Mouse (Mus musculus): Measurements from ENCODE around the gene Trpc3. TPM values are rescaled to one million over a fixed set of nuclear protein-coding genes. Genes with fewer than 3 reads are reported as not detected.

Gene Trpc3
- 4.7 and 5.3 TPM in 2 replicates for polyA plus RNA-seq (2015; fragmentation: Nextera tagmentation; extraction: Ambion mirVana)

GRCm38 (mm10) chr3:36689392-36690291, at the start of gene Trpc3:
Gene Trpc3 (minus strand): TSS chr3:36690167.
- Histone ChIP-seq H3K9ac (ENCODE audit: low read length) (peak within 1 kb of the TSS; percentile 85), H3K27ac (ENCODE audit: low read length) (peak within 1 kb of the TSS; percentile 59), H3K36me3 (ENCODE audit: control insufficient read depth, insufficient read depth) (no peaks in the 10 kb centered on the region), H3K4me3 (ENCODE audit: low read length) (peak within 1 kb of the TSS; percentile 78), H3K9me3 (replicated peaks; ENCODE audit: control insufficient read depth, low read length) (no peaks in the 10 kb centered on the region), H3K4me1 (ENCODE audit: control insufficient read depth, insufficient read depth, low read length) (peaks cover 3% of the 10 kb centered on the region; the same call in 1 of the 2 replicates), H3K4me2 (ENCODE audit: low read depth, low read length) (peak within 1 kb of the TSS; percentile 88), H3K27me3 (ENCODE audit: control insufficient read depth, insufficient read depth, low read length) (0 out of 2 replicates have a peak, but pooled peaks cover 3% of the 10 kb centered on the region)
- WGBS = under 1% methylated on average over 78 of the region's 91 CpGs
- peak; percentile 77 for ATAC-seq (replicated peaks; ENCODE audit: extremely low read depth, insufficient read depth, low FRiP score)

DNA sequence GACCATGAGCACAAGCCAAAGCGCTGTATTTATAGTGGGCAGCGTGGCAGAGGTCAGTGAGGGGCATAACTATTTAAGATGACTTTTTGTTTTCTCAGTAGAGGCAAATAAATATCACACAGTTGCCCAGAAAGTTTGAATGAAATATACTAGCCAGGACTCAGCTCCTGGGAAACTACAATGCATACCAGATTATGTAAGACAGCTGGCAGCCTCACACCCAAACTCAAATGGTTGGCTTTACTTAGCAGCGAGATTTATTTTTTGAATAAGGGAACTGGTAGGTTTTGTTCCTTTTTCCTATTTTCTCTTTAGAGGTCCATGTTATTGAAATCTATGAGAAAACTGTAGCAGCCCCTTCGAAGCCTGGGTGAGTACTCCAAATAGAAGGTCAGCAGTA, 48.1 kb upstream of the Trpc3 start:
- WGBS = 56% methylated on average over 4 of the region's 4 CpGs
- Histone ChIP-seq H3K27me3 (ENCODE audit: control insufficient read depth, insufficient read depth, low read length) (no peaks in the 10 kb centered on the region), H3K4me3 (ENCODE audit: low read length) (no peak overlapping the region), H3K27ac (ENCODE audit: low read length) (no peak overlapping the region), H3K4me2 (ENCODE audit: low read depth, low read length) (no peak overlapping the region), H3K9me3 (replicated peaks; ENCODE audit: control insufficient read depth, low read length) (no peaks in the 10 kb centered on the region), H3K4me1 (ENCODE audit: control insufficient read depth, insufficient read depth, low read length) (0 out of 2 replicates have a peak, but pooled peaks cover under 1% of the 10 kb centered on the region), H3K36me3 (ENCODE audit: control insufficient read depth, insufficient read depth) (no peaks in the 10 kb centered on the region), H3K9ac (ENCODE audit: low read length) (no peak overlapping the region)
- no peak for ATAC-seq (replicated peaks; ENCODE audit: extremely low read depth, insufficient read depth, low FRiP score)

- H3K9ac ChIP-seq (ENCODE audit: low read length) = no peak overlapping the region
- peaks cover 5% of the 10 kb centered on the region; the same call in 1 of the 2 replicates for H3K4me1 ChIP-seq (ENCODE audit: control insufficient read depth, insufficient read depth, low read length)
- no peaks in the 10 kb centered on the region for H3K27me3 ChIP-seq (ENCODE audit: control insufficient read depth, insufficient read depth, low read length)
- H3K9me3 ChIP-seq (replicated peaks; ENCODE audit: control insufficient read depth, low read length) = no peaks in the 10 kb centered on the region
- H3K27ac ChIP-seq (ENCODE audit: low read length) = no peak overlapping the region
- WGBS = 88% methylated on average over 4 of the region's 4 CpGs
- no peak for ATAC-seq (replicated peaks; ENCODE audit: extremely low read depth, insufficient read depth, low FRiP score)
- H3K36me3 ChIP-seq (ENCODE audit: control insufficient read depth, insufficient read depth) = no peaks in the 10 kb centered on the region
- no peak overlapping the region for H3K4me2 ChIP-seq (ENCODE audit: low read depth, low read length)
- H3K4me3 ChIP-seq (ENCODE audit: low read length) = no peak overlapping the region
Observed at GRCm38 (mm10) chr3:36733075-36733474, 43.1 kb upstream of the Trpc3 start.

GRCm38 (mm10) chr3:36726545-36726944, 36.6 kb upstream of the Trpc3 start:
- peaks cover 5% of the 10 kb centered on the region; the same call in 1 of the 2 replicates for H3K4me1 ChIP-seq (ENCODE audit: control insufficient read depth, insufficient read depth, low read length)
- 56% methylated on average over 8 of the region's 8 CpGs for WGBS
- H3K4me2 ChIP-seq (ENCODE audit: low read depth, low read length) = no peak overlapping the region
- no peak overlapping the region for H3K27ac ChIP-seq (ENCODE audit: low read length)
- no peaks in the 10 kb centered on the region for H3K36me3 ChIP-seq (ENCODE audit: control insufficient read depth, insufficient read depth)
- no peak overlapping the region for H3K9ac ChIP-seq (ENCODE audit: low read length)
- no peak overlapping the region for H3K4me3 ChIP-seq (ENCODE audit: low read length)
- ATAC-seq (replicated peaks; ENCODE audit: extremely low read depth, insufficient read depth, low FRiP score) = no peak
- no peaks in the 10 kb centered on the region for H3K27me3 ChIP-seq (ENCODE audit: control insufficient read depth, insufficient read depth, low read length)
- no peaks in the 10 kb centered on the region for H3K9me3 ChIP-seq (replicated peaks; ENCODE audit: control insufficient read depth, low read length)

DNA sequence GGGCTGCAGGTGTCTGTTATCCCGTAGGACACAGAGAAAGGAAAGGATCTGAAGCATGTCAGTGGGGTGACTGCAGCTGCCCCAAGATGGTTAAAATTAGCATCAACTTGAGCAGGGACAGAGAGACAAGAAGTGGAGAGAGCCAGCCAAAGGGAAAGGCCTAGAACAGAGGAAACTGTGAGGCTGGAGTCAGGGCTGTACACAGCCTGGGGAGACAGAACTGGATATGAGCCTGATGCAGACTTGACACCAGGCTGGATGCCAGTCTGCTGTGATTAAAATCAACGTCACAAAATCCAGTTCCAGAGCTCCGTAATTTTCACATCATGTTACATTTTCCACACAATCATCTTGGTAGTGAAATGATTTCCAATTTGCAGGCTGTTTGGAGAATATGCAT, 31.9 kb upstream of the Trpc3 start:
- ATAC-seq (replicated peaks; ENCODE audit: extremely low read depth, insufficient read depth, low FRiP score) = no peak
- Histone ChIP-seq H3K36me3 (ENCODE audit: control insufficient read depth, insufficient read depth) (no peaks in the 10 kb centered on the region), H3K9me3 (replicated peaks; ENCODE audit: control insufficient read depth, low read length) (0 out of 2 replicates have a peak, but pooled peaks cover 5% of the 10 kb centered on the region), H3K27me3 (ENCODE audit: control insufficient read depth, insufficient read depth, low read length) (no peaks in the 10 kb centered on the region), H3K4me2 (ENCODE audit: low read depth, low read length) (no peak overlapping the region), H3K27ac (ENCODE audit: low read length) (no peak overlapping the region), H3K4me1 (ENCODE audit: control insufficient read depth, insufficient read depth, low read length) (no peaks in the 10 kb centered on the region; the same call in 1 of the 2 replicates), H3K4me3 (ENCODE audit: low read length) (no peak overlapping the region), H3K9ac (ENCODE audit: low read length) (no peak overlapping the region)
- 44% methylated on average over 3 of the region's 3 CpGs for WGBS

- Histone ChIP-seq H3K27ac (ENCODE audit: low read length) (no peak overlapping the region), H3K4me3 (ENCODE audit: low read length) (no peak overlapping the region), H3K4me1 (ENCODE audit: control insufficient read depth, insufficient read depth, low read length) (no peaks in the 10 kb centered on the region), H3K27me3 (ENCODE audit: control insufficient read depth, insufficient read depth, low read length) (no peaks in the 10 kb centered on the region), H3K36me3 (ENCODE audit: control insufficient read depth, insufficient read depth) (no peaks in the 10 kb centered on the region), H3K9me3 (replicated peaks; ENCODE audit: control insufficient read depth, low read length) (no peaks in the 10 kb centered on the region), H3K9ac (ENCODE audit: low read length) (no peak overlapping the region), H3K4me2 (ENCODE audit: low read depth, low read length) (no peak overlapping the region)
- 79% methylated on average over 3 of the region's 3 CpGs for WGBS
- ATAC-seq (replicated peaks; ENCODE audit: extremely low read depth, insufficient read depth, low FRiP score) = no peak
Observed at GRCm38 (mm10) chr3:36709521-36709920, 19.6 kb upstream of the Trpc3 start.

DNA sequence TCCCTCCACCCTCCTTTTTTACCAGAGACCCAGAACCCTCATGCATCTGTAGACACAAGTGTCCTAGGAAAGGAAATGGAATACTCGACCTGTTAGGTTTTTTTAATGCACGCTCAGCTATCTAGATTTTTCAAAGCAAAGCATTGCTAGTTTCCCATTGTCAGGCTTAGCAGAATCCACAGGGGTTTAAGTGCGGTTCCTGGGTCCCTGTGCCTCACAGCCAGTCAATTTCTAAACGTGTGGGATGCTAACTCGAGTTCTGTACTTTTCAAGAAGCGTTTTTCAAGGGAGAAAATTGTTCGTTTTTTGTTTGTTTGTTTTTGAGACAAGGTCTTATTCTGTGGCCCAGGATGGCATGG, 304 bp upstream of the Trpc3 start:
- peak overlapping the region; percentile 88 for H3K4me2 ChIP-seq (ENCODE audit: low read depth, low read length)
- no peak overlapping the region for H3K27ac ChIP-seq (ENCODE audit: low read length)
- 11% methylated on average over 7 of the region's 7 CpGs for WGBS
- H3K4me3 ChIP-seq (ENCODE audit: low read length) = peak overlapping the region; percentile 78
- peaks cover 3% of the 10 kb centered on the region; the same call in 1 of the 2 replicates for H3K4me1 ChIP-seq (ENCODE audit: control insufficient read depth, insufficient read depth, low read length)
- H3K9ac ChIP-seq (ENCODE audit: low read length) = peak overlapping the region; percentile 85
- no peaks in the 10 kb centered on the region for H3K36me3 ChIP-seq (ENCODE audit: control insufficient read depth, insufficient read depth)
- no peaks in the 10 kb centered on the region for H3K9me3 ChIP-seq (replicated peaks; ENCODE audit: control insufficient read depth, low read length)
- ATAC-seq (replicated peaks; ENCODE audit: extremely low read depth, insufficient read depth, low FRiP score) = no peak
- 0 out of 2 replicates have a peak, but pooled peaks cover 3% of the 10 kb centered on the region for H3K27me3 ChIP-seq (ENCODE audit: control insufficient read depth, insufficient read depth, low read length)

DNA sequence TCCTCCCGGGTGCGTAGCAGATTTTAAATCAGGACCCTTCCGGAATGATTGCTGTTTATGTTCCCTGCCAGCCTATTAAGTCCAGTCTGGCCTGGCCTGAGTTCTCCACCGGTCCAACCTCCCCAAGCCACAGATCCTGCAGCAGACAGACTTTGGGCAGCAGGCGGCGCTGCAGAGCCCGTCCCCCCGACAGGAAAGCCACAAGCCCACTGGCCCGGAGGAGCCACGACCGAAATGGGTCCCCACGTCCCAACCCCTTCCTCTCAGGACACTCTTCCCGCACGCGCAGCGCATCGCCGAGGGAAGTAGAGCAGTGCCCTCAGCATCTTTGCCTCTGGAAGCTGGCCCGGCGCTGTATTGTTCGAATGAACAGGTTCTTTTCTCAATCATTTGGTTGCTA, 1.1 kb downstream of the Trpc3 start:
- Histone ChIP-seq H3K27me3 (ENCODE audit: control insufficient read depth, insufficient read depth, low read length) (0 out of 2 replicates have a peak, but pooled peaks cover 3% of the 10 kb centered on the region), H3K4me3 (ENCODE audit: low read length) (peak overlapping the region; percentile 78), H3K4me2 (ENCODE audit: low read depth, low read length) (peak overlapping the region; percentile 88), H3K27ac (ENCODE audit: low read length) (no peak overlapping the region; the same call in 1 of the 2 replicates), H3K36me3 (ENCODE audit: control insufficient read depth, insufficient read depth) (no peaks in the 10 kb centered on the region), H3K4me1 (ENCODE audit: control insufficient read depth, insufficient read depth, low read length) (peaks cover 3% of the 10 kb centered on the region; the same call in 1 of the 2 replicates), H3K9ac (ENCODE audit: low read length) (peak overlapping the region; percentile 85), H3K9me3 (replicated peaks; ENCODE audit: control insufficient read depth, low read length) (no peaks in the 10 kb centered on the region)
- ATAC-seq (replicated peaks; ENCODE audit: extremely low read depth, insufficient read depth, low FRiP score) = peak; percentile 61
- WGBS = 4% methylated on average over 21 of the region's 21 CpGs

DNA sequence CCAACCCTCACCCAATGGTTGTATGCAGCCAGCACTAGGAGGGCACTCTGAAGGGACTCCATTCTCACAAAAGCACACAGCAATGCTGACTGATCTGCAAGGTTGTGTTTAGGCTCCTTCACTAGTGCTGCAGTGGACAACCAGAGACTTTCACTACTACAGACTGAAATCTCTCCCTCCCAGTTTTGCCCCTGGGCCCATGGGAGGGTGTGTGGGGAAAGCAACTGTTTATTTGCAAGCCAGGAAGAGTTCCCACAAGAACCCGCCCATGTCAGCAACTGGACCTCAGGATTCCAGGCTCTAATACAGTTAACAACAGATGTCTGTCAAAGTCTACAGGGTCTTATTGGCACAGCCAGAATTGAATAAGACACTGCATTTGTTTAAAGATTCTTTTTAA, 14.1 kb downstream of the Trpc3 start:
- no peak for ATAC-seq (replicated peaks; ENCODE audit: extremely low read depth, insufficient read depth, low FRiP score)
- Histone ChIP-seq H3K36me3 (ENCODE audit: control insufficient read depth, insufficient read depth) (no peaks in the 10 kb centered on the region), H3K27ac (ENCODE audit: low read length) (no peak overlapping the region), H3K4me1 (ENCODE audit: control insufficient read depth, insufficient read depth, low read length) (no peaks in the 10 kb centered on the region), H3K4me2 (ENCODE audit: low read depth, low read length) (no peak overlapping the region), H3K27me3 (ENCODE audit: control insufficient read depth, insufficient read depth, low read length) (no peaks in the 10 kb centered on the region), H3K9me3 (replicated peaks; ENCODE audit: control insufficient read depth, low read length) (no peaks in the 10 kb centered on the region; the same call in 1 of the 2 replicates), H3K4me3 (ENCODE audit: low read length) (no peak overlapping the region), H3K9ac (ENCODE audit: low read length) (no peak overlapping the region)
- 71% methylated on average over 1 of the region's 1 CpGs for WGBS

Data from heart, embryonic 16.5 days (tissue).